Mouse (Mus musculus) kidney, embryonic 15.5 days (tissue): ENCODE measurements around the gene Klhl22. TPM values are rescaled to one million over a fixed set of nuclear protein-coding genes. Genes with fewer than 3 reads are reported as not detected.

ENCODE experiments used
- ATAC-seq: fragments of 200-750 bp; cut with Nextera tagmentation; replicated peaks from 2 replicates; pipeline ENCODE4 v1.8.0; 2017; ENCODE audit warnings: moderate TSS enrichment; ENCODE audit not compliant: low FRiP score
- H3K27ac ChIP-seq: fragments of 300-500 bp; sonication (generic); 2 replicates; pipeline ENCODE4 v1.5.1; 2015; ENCODE audit warnings: mild to moderate bottlenecking, inconsistent platforms
- H3K27me3 ChIP-seq: fragments of 300-500 bp; sonication (generic); 2 replicates; pipeline ENCODE4 v1.6.1; 2015; ENCODE audit warnings: inconsistent platforms
- H3K36me3 ChIP-seq: fragments of 300-500 bp; sonication (generic); 2 replicates; pipeline ENCODE4 v1.6.1; 2015; ENCODE audit warnings: inconsistent platforms
- H3K4me1 ChIP-seq: fragments of 300-500 bp; sonication (generic); 2 replicates; pipeline ENCODE4 v1.6.1; 2015; ENCODE audit warnings: inconsistent platforms
- H3K4me2 ChIP-seq: fragments of 300-500 bp; sonication (generic); 2 replicates; pipeline ENCODE4 v1.6.1; 2015; ENCODE audit warnings: moderate library complexity, mild to moderate bottlenecking, inconsistent platforms
- H3K4me3 ChIP-seq: fragments of 300-500 bp; sonication (generic); replicated peaks from 2 replicates; pipeline ENCODE4 v1.5.1; 2015; ENCODE audit warnings: mild to moderate bottlenecking, inconsistent platforms
- H3K9ac ChIP-seq: fragments of 300-500 bp; sonication (generic); 2 replicates; pipeline ENCODE4 v1.6.1; 2015; ENCODE audit warnings: mild to moderate bottlenecking, inconsistent platforms
- H3K9me3 ChIP-seq: fragments of 300-500 bp; sonication (generic); replicated peaks from 2 replicates; pipeline ENCODE4 v1.6.1; 2016; ENCODE audit warnings: inconsistent platforms
- WGBS: fragments of 180-500 bp; shearing (Covaris S2); methylation state at CpG from one replicate; pipeline ENCODE4 v1.1.7; 2015; ENCODE audit warnings: mixed read lengths; 5-methylcytosine and 5-hydroxymethylcytosine counted together
- polyA plus RNA-seq: library from polyadenylated mRNA; unstranded; fragments of >200 nt; fragmentation: Nextera tagmentation; extraction: Ambion mirVana; gene quantifications from 2 replicates; pipeline ENCODE4 v1.2.1, GENCODE M21; 2015

The Klhl22 gene
- polyA plus RNA-seq, 1 experiment from 2014 or later, result 71.4 TPM

- H3K4me3 ChIP-seq, result peak overlapping the region; percentile 59
- H3K27ac ChIP-seq, result peak overlapping the region; percentile 66
- peaks cover 39% of the 10 kb centered on the region for H3K4me1 ChIP-seq
- peaks cover 7% of the 10 kb centered on the region for H3K36me3 ChIP-seq
- WGBS, result under 1% methylated on average over 54 of the region's 54 CpGs
- peak overlapping the region; percentile 81 for H3K9ac ChIP-seq
- ATAC-seq, result peak; percentile 72
- H3K4me2 ChIP-seq, result peak overlapping the region; percentile 90
- no peaks in the 10 kb centered on the region for H3K9me3 ChIP-seq
- no peaks in the 10 kb centered on the region for H3K27me3 ChIP-seq
Measured at GRCm38 (mm10) chr16:17759813-17760321, 449 bp downstream of the Klhl22 start.

GRCm38 (mm10) chr16:17760657-17761056 lies 1.2 kb downstream of the Klhl22 start:
- peaks cover 39% of the 10 kb centered on the region for H3K4me1 ChIP-seq
- peak overlapping the region; percentile 59 for H3K4me3 ChIP-seq
- WGBS, result 32% methylated on average over 8 of the region's 8 CpGs
- H3K9me3 ChIP-seq, result no peaks in the 10 kb centered on the region
- H3K9ac ChIP-seq, result no peak overlapping the region
- ATAC-seq, result no peak
- no peak overlapping the region for H3K27ac ChIP-seq
- peaks cover 13% of the 10 kb centered on the region for H3K36me3 ChIP-seq
- no peaks in the 10 kb centered on the region for H3K27me3 ChIP-seq
- peak overlapping the region; percentile 90 for H3K4me2 ChIP-seq

- H3K27me3 ChIP-seq, result no peaks in the 10 kb centered on the region
Measured at GRCm38 (mm10) chr16:17761074-17761473, 1.7 kb downstream of the Klhl22 start.

GRCm38 (mm10) chr16:17764108-17764511 lies 4.7 kb downstream of the Klhl22 start:
- H3K9ac ChIP-seq, result no peak overlapping the region
- 71% methylated on average over 4 of the region's 4 CpGs for WGBS
- H3K27me3 ChIP-seq, result no peaks in the 10 kb centered on the region
- no peak overlapping the region for H3K4me2 ChIP-seq
- peaks cover 45% of the 10 kb centered on the region for H3K36me3 ChIP-seq
- no peak overlapping the region for H3K4me3 ChIP-seq
- ATAC-seq, result no peak
- no peaks in the 10 kb centered on the region for H3K9me3 ChIP-seq
- no peak overlapping the region for H3K27ac ChIP-seq
- peaks cover 32% of the 10 kb centered on the region for H3K4me1 ChIP-seq

More at GRCm38 (mm10) chr16:17761074-17761473, 1.7 kb downstream of the Klhl22 start:
- WGBS, result 15% methylated on average over 1 of the region's 1 CpGs
- no peak for ATAC-seq
- H3K4me3 ChIP-seq, result no peak overlapping the region
- no peak overlapping the region for H3K9ac ChIP-seq
- no peak overlapping the region for H3K27ac ChIP-seq
- H3K36me3 ChIP-seq, result peaks cover 18% of the 10 kb centered on the region
- peak overlapping the region; percentile 90 for H3K4me2 ChIP-seq
- H3K9me3 ChIP-seq, result no peaks in the 10 kb centered on the region
- peaks cover 39% of the 10 kb centered on the region for H3K4me1 ChIP-seq

GRCm38 (mm10) chr16:17768834-17769233 lies 9.4 kb downstream of the Klhl22 start:
- 84% methylated on average over 7 of the region's 7 CpGs for WGBS
- Histone ChIP-seq H3K27ac (no peak overlapping the region), H3K36me3 (peaks cover 87% of the 10 kb centered on the region), H3K4me1 (peaks cover 6% of the 10 kb centered on the region), H3K9me3 (no peaks in the 10 kb centered on the region), H3K27me3 (no peaks in the 10 kb centered on the region), H3K4me2 (no peak overlapping the region), H3K9ac (no peak overlapping the region), H3K4me3 (no peak overlapping the region)
- ATAC-seq, result no peak

- no peaks in the 10 kb centered on the region for H3K9me3 ChIP-seq
- no peaks in the 10 kb centered on the region for H3K4me1 ChIP-seq
- H3K27ac ChIP-seq, result no peak overlapping the region
- H3K36me3 ChIP-seq, result peaks cover 88% of the 10 kb centered on the region
- H3K4me3 ChIP-seq, result no peak overlapping the region
- no peaks in the 10 kb centered on the region for H3K27me3 ChIP-seq
- 76% methylated on average over 4 of the region's 4 CpGs for WGBS
- no peak for ATAC-seq
- no peak overlapping the region for H3K9ac ChIP-seq
- H3K4me2 ChIP-seq, result no peak overlapping the region
Measured at GRCm38 (mm10) chr16:17771117-17771865, 11.9 kb downstream of the Klhl22 start.

GRCm38 (mm10) chr16:17776828-17777227 lies 17.4 kb downstream of the Klhl22 start:
- ATAC-seq, result no peak
- Histone ChIP-seq H3K27me3 (no peaks in the 10 kb centered on the region), H3K4me3 (no peak overlapping the region), H3K9me3 (no peaks in the 10 kb centered on the region), H3K27ac (no peak overlapping the region), H3K4me1 (no peaks in the 10 kb centered on the region), H3K9ac (no peak overlapping the region), H3K36me3 (peaks cover 85% of the 10 kb centered on the region), H3K4me2 (no peak overlapping the region)
- WGBS, result 67% methylated on average over 11 of the region's 11 CpGs

GRCm38 (mm10) chr16:17778223-17778622 lies 18.8 kb downstream of the Klhl22 start:
- no peak for ATAC-seq
- Histone ChIP-seq H3K9me3 (no peaks in the 10 kb centered on the region), H3K27me3 (no peaks in the 10 kb centered on the region), H3K9ac (no peak overlapping the region), H3K4me1 (no peaks in the 10 kb centered on the region), H3K36me3 (peaks cover 85% of the 10 kb centered on the region), H3K27ac (no peak overlapping the region), H3K4me2 (no peak overlapping the region), H3K4me3 (no peak overlapping the region)
- 74% methylated on average over 4 of the region's 4 CpGs for WGBS

- no peak for ATAC-seq
- Histone ChIP-seq H3K9ac (no peak overlapping the region), H3K27ac (no peak overlapping the region), H3K4me3 (no peak overlapping the region), H3K9me3 (no peaks in the 10 kb centered on the region), H3K36me3 (peaks cover 87% of the 10 kb centered on the region), H3K4me1 (no peaks in the 10 kb centered on the region), H3K27me3 (no peaks in the 10 kb centered on the region), H3K4me2 (no peak overlapping the region)
- 77% methylated on average over 1 of the region's 1 CpGs for WGBS
Measured at GRCm38 (mm10) chr16:17779692-17780091, 20.3 kb downstream of the Klhl22 start.

GRCm38 (mm10) chr16:17785337-17785736 lies 25.9 kb downstream of the Klhl22 start:
- Histone ChIP-seq H3K9ac (no peak overlapping the region), H3K27ac (no peak overlapping the region), H3K4me1 (no peaks in the 10 kb centered on the region), H3K4me3 (no peak overlapping the region), H3K9me3 (no peaks in the 10 kb centered on the region), H3K27me3 (no peaks in the 10 kb centered on the region), H3K4me2 (no peak overlapping the region), H3K36me3 (peaks cover 90% of the 10 kb centered on the region)
- WGBS, result 64% methylated on average over 3 of the region's 3 CpGs
- no peak for ATAC-seq

GRCm38 (mm10) chr16:17792728-17793127 lies 33.3 kb downstream of the Klhl22 start:
- Histone ChIP-seq H3K4me2 (no peak overlapping the region), H3K9me3 (no peaks in the 10 kb centered on the region), H3K9ac (no peak overlapping the region), H3K27ac (no peak overlapping the region), H3K4me3 (no peak overlapping the region), H3K36me3 (peaks cover 63% of the 10 kb centered on the region), H3K4me1 (peaks cover 18% of the 10 kb centered on the region), H3K27me3 (peaks cover 20% of the 10 kb centered on the region)
- ATAC-seq, result no peak
- WGBS, result 61% methylated on average over 3 of the region's 3 CpGs

- Histone ChIP-seq H3K4me3 (no peak overlapping the region), H3K9ac (no peak overlapping the region), H3K9me3 (no peaks in the 10 kb centered on the region), H3K36me3 (peaks cover 52% of the 10 kb centered on the region), H3K4me2 (no peak overlapping the region), H3K4me1 (peaks cover 31% of the 10 kb centered on the region), H3K27me3 (peaks cover 32% of the 10 kb centered on the region), H3K27ac (no peak overlapping the region)
- ATAC-seq, result no peak
- WGBS, result 91% methylated on average over 4 of the region's 4 CpGs
Measured at GRCm38 (mm10) chr16:17794047-17794446, 34.6 kb downstream of the Klhl22 start.
